Comparison of ENCODE assay signal across 10 mouse cellular contexts in genomic region chr4:152520083-152520482, GRCm38 (mm10). TPM values are rescaled to one million over a fixed set of nuclear protein-coding genes. Genes with fewer than 3 reads are reported as not detected.
A peak's percentile ranks its signal among the peaks of the same experiment; 100 is the strongest.
DNase-seq lines count a peak whose midpoint lies in the region; ATAC-seq and TF ChIP-seq lines count a peak whose summit lies in the region.
"Had no signal": no experiment of that assay in that cellular context is flagged by ENCODE, and none has a peak within 500 bp of the region (broad histone marks: within the 10 kb centered on the region; RNA-seq: fewer than 3 reads in every experiment).

No protein-coding gene starts in this region.

- H3K4me2 ChIP-seq in midbrain, embryonic 15.5 days, result no peak overlapping the region
- no peak overlapping the region for H3K4me2 ChIP-seq in embryonic facial prominence, embryonic 11.5 days (ENCODE audit: low read depth, low read length)
- H3K4me2 ChIP-seq in limb, embryonic 11.5 days (ENCODE audit: low read depth, severe bottlenecking), result no peak overlapping the region
- H3K4me2 ChIP-seq: neural tube, embryonic 12.5 days had no signal

- H3K9me3 ChIP-seq in midbrain, embryonic 10.5 days (replicated peaks), result no peaks in the 10 kb centered on the region
- no peaks in the 10 kb centered on the region for H3K9me3 ChIP-seq in midbrain, embryonic 15.5 days
- H3K9me3 ChIP-seq in embryonic facial prominence, embryonic 11.5 days (replicated peaks; ENCODE audit: control insufficient read depth, low read length), result no peaks in the 10 kb centered on the region
- H3K9me3 ChIP-seq in limb, embryonic 11.5 days (ENCODE audit: control insufficient read depth, low read length), result no peaks in the 10 kb centered on the region
- H3K9me3 ChIP-seq: neural tube, embryonic 12.5 days had no signal

- no peak overlapping the region for H3K27ac ChIP-seq in midbrain, embryonic 10.5 days (replicated peaks)
- no peak overlapping the region for H3K27ac ChIP-seq in midbrain, embryonic 15.5 days
- no peak overlapping the region for H3K27ac ChIP-seq in bone marrow, adult 2 months (ENCODE audit: control insufficient read depth, insufficient read depth, low read depth, low read length, poor library complexity)
- H3K27ac ChIP-seq in embryonic facial prominence, embryonic 11.5 days (replicated peaks; ENCODE audit: low read depth, low read length), result no peak overlapping the region
- H3K27ac ChIP-seq in limb, embryonic 11.5 days (replicated peaks; ENCODE audit: low read depth, low read length), result no peak overlapping the region
- H3K27ac ChIP-seq: neural tube, embryonic 12.5 days had no signal

- peaks cover 23% of the 10 kb centered on the region for H3K36me3 ChIP-seq in midbrain, embryonic 10.5 days
- H3K36me3 ChIP-seq in midbrain, embryonic 15.5 days (replicated peaks), result no peaks in the 10 kb centered on the region
- H3K36me3 ChIP-seq in embryonic facial prominence, embryonic 11.5 days (replicated peaks; ENCODE audit: control insufficient read depth, insufficient read depth, low read depth, low read length), result no peaks in the 10 kb centered on the region
- no peaks in the 10 kb centered on the region for H3K36me3 ChIP-seq in limb, embryonic 11.5 days (ENCODE audit: control insufficient read depth, insufficient read depth, low read length)

- no peaks in the 10 kb centered on the region for H3K27me3 ChIP-seq in midbrain, embryonic 10.5 days (ENCODE audit: low read depth, poor library complexity, severe bottlenecking)
- H3K27me3 ChIP-seq in midbrain, embryonic 15.5 days (replicated peaks), result no peaks in the 10 kb centered on the region
- H3K27me3 ChIP-seq in embryonic facial prominence, embryonic 11.5 days (ENCODE audit: control insufficient read depth, insufficient read depth, low read length), result no peaks in the 10 kb centered on the region
- no peaks in the 10 kb centered on the region for H3K27me3 ChIP-seq in limb, embryonic 11.5 days (ENCODE audit: control insufficient read depth, insufficient read depth, low read length)
- H3K27me3 ChIP-seq: neural tube, embryonic 12.5 days had no signal

- peak; percentile 64 for DNase-seq in midbrain, embryonic 10.5 days (ENCODE audit: low spot score)
- DNase-seq in embryonic facial prominence, embryonic 11.5 days (ENCODE audit: low spot score), result peak; percentile 79
- peak; percentile 15 to 57 for DNase-seq in kidney, adult 8-10 months
- peak; percentile 85 for DNase-seq in limb, embryonic 11.5 days (ENCODE audit: low spot score)
- DNase-seq in ovary, postnatal 36 days (ENCODE audit: low spot score), result peak; percentile 41
- DNase-seq in thymus, postnatal 4 days, result peak; percentile 82

- peak; percentile 74 for TF ChIP-seq CTCF in bone marrow, adult 2 months (IDR thresholded peaks at IDR 0.05; ENCODE audit: control insufficient read depth, insufficient read depth, low read length)

- H3K9ac ChIP-seq in midbrain, embryonic 15.5 days, result no peak overlapping the region
- no peak overlapping the region for H3K9ac ChIP-seq in embryonic facial prominence, embryonic 11.5 days (replicated peaks; ENCODE audit: low read length)
- no peak overlapping the region for H3K9ac ChIP-seq in limb, embryonic 11.5 days (ENCODE audit: low read length)
- H3K9ac ChIP-seq: neural tube, embryonic 12.5 days had no signal

- no peaks in the 10 kb centered on the region for H3K4me1 ChIP-seq in midbrain, embryonic 10.5 days
- H3K4me1 ChIP-seq in midbrain, embryonic 15.5 days, result no peaks in the 10 kb centered on the region
- no peaks in the 10 kb centered on the region for H3K4me1 ChIP-seq in bone marrow, adult 2 months (ENCODE audit: control insufficient read depth, insufficient read depth, low read length)
- no peaks in the 10 kb centered on the region for H3K4me1 ChIP-seq in embryonic facial prominence, embryonic 11.5 days (ENCODE audit: control insufficient read depth, insufficient read depth, low read length)
- peaks cover 6% of the 10 kb centered on the region; the same call in 1 of the 2 replicates for H3K4me1 ChIP-seq in limb, embryonic 11.5 days (ENCODE audit: control insufficient read depth, insufficient read depth, low read length)
- H3K4me1 ChIP-seq: neural tube, embryonic 12.5 days had no signal

- TF ChIP-seq POLR2A in bone marrow, adult 2 months (IDR thresholded peaks at IDR 0.05; ENCODE audit: borderline replicate concordance, control insufficient read depth, low read depth, low read length), result no peak

- H3K4me3 ChIP-seq in midbrain, embryonic 10.5 days, result no peak overlapping the region
- H3K4me3 ChIP-seq in midbrain, embryonic 15.5 days, result no peak overlapping the region
- H3K4me3 ChIP-seq in bone marrow, adult 2 months (replicated peaks; ENCODE audit: control insufficient read depth, low read depth, low read length), result no peak overlapping the region
- no peak overlapping the region for H3K4me3 ChIP-seq in embryonic facial prominence, embryonic 11.5 days (ENCODE audit: low read depth, low read length)
- H3K4me3 ChIP-seq in limb, embryonic 11.5 days (ENCODE audit: low read depth, low read length), result no peak overlapping the region
- H3K4me3 ChIP-seq: erythroblast, embryonic 14.5 days; neural tube, embryonic 12.5 days had no signal

- no peak for ATAC-seq in midbrain, embryonic 15.5 days (replicated peaks)
- ATAC-seq in embryonic facial prominence, embryonic 11.5 days (replicated peaks; ENCODE audit: insufficient number of reproducible peaks, low FRiP score, low TSS enrichment, low read depth), result no peak
- no peak for ATAC-seq in limb, embryonic 11.5 days (ENCODE audit: insufficient number of reproducible peaks, low FRiP score, low TSS enrichment, low read depth)

- WGBS in midbrain, embryonic 10.5 days, result 39% methylated on average over 6 of the region's 6 CpGs
- 37% methylated on average over 6 of the region's 6 CpGs for WGBS in midbrain, embryonic 15.5 days
- 29% methylated on average over 6 of the region's 6 CpGs for WGBS in bone marrow, adult 2 months
- WGBS in embryonic facial prominence, embryonic 11.5 days, result 31% methylated on average over 6 of the region's 6 CpGs
- WGBS in limb, embryonic 11.5 days, result 33% methylated on average over 6 of the region's 6 CpGs

RNA-seq across cellular contexts. Expression of gene Kcnab2, which starts 42.4 kb away (rescaled TPM):
- 12.2 and 17.3 TPM in 2 replicates for polyA plus RNA-seq in midbrain, embryonic 10.5 days (2016; fragmentation: Nextera tagmentation; extraction: Ambion mirVana)
- 26.1 and 27.8 TPM in 2 replicates for polyA plus RNA-seq in midbrain, embryonic 15.5 days (2015; fragmentation: Nextera tagmentation; extraction: Ambion mirVana)
- 12.9 and 38.7 TPM in 2 replicates for polyA plus RNA-seq in bone marrow, adult 2 months (2011; ENCODE audit: insufficient read depth, insufficient read length, low replicate concordance, missing spikeins)
- polyA plus RNA-seq in embryonic facial prominence, embryonic 11.5 days (2014; fragmentation: Nextera tagmentation; extraction: Ambion mirVana), result 5.4 and 5.9 TPM in 2 replicates
- polyA plus RNA-seq in limb, embryonic 11.5 days (2014; fragmentation: Nextera tagmentation; extraction: Ambion mirVana), result 3.6 and 3.7 TPM in 2 replicates

RNA-seq across cellular contexts. Expression of gene Nphp4, which starts 43.6 kb away (rescaled TPM):
- polyA plus RNA-seq in midbrain, embryonic 10.5 days (2016; fragmentation: Nextera tagmentation; extraction: Ambion mirVana), result 7.8 and 8.2 TPM in 2 replicates
- polyA plus RNA-seq in midbrain, embryonic 15.5 days (2015; fragmentation: Nextera tagmentation; extraction: Ambion mirVana), result 6.2 and 6.3 TPM in 2 replicates
- polyA plus RNA-seq in bone marrow, adult 2 months (2011; ENCODE audit: insufficient read depth, insufficient read length, low replicate concordance, missing spikeins), result 0.65 TPM in 1 of 2 replicates, not detected in the other
- 2.2 and 2.9 TPM in 2 replicates for polyA plus RNA-seq in embryonic facial prominence, embryonic 11.5 days (2014; fragmentation: Nextera tagmentation; extraction: Ambion mirVana)
- polyA plus RNA-seq in limb, embryonic 11.5 days (2014; fragmentation: Nextera tagmentation; extraction: Ambion mirVana), result 2.6 and 2.7 TPM in 2 replicates
